Mouse (Mus musculus) G1E (cell line): ENCODE data around the gene Odf2l. TPM values are rescaled to one million over a fixed set of nuclear protein-coding genes. Genes with fewer than 3 reads are reported as not detected.

Experiments
- ATAC-seq: 2 replicates; pipeline ENCODE4 v1.8.0; 2016; ENCODE audit warnings: mild to moderate bottlenecking; ENCODE audit not compliant: insufficient number of reproducible peaks, poor library complexity, low FRiP score, severe bottlenecking; ENCODE audit errors: extremely low read depth
- DNase-seq: peaks from one replicate; pipeline ENCODE4 v3.0.0; 2012; ENCODE audit warnings: low spot score
- H3K27me3 ChIP-seq: 2 replicates; pipeline ENCODE4 v1.6.1; 2012; ENCODE audit warnings: mild to moderate bottlenecking, low read length, inconsistent platforms; ENCODE audit not compliant: insufficient read depth
- H3K36me3 ChIP-seq: replicated peaks from 2 replicates; pipeline ENCODE3; 2012; ENCODE audit warnings: mild to moderate bottlenecking, inconsistent platforms
- H3K4me1 ChIP-seq: 2 replicates; pipeline ENCODE4 v1.6.1; 2012; ENCODE audit warnings: low read depth, low read length, inconsistent platforms, mixed read lengths; ENCODE audit not compliant: insufficient read depth
- H3K4me3 ChIP-seq: 2 replicates; pipeline ENCODE4 v1.5.1; 2012; ENCODE audit warnings: low read depth, mild to moderate bottlenecking, inconsistent platforms, low read length, moderate library complexity, mixed read lengths
- H3K9me3 ChIP-seq: replicated peaks from 2 replicates; pipeline ENCODE4 v1.6.1; 2012; ENCODE audit warnings: inconsistent platforms
- CTCF ChIP-seq: IDR thresholded peaks from 2 replicates; pipeline ENCODE4 v1.5.1; 2012; ENCODE audit warnings: low read depth, low read length, inconsistent platforms, mixed read lengths
- GATA1 ChIP-seq: IDR thresholded peaks from 2 replicates; pipeline ENCODE4 v1.6.1; 2012; ENCODE audit warnings: borderline replicate concordance, low read length, inconsistent platforms, mixed read lengths
- GATA2 ChIP-seq: IDR thresholded peaks from 2 replicates; pipeline ENCODE4 v1.6.1; 2012; ENCODE audit warnings: low read depth, low read length, inconsistent platforms, borderline replicate concordance
- POLR2AphosphoS5 ChIP-seq: IDR thresholded peaks from 2 replicates; pipeline ENCODE4 v1.6.1; 2012; ENCODE audit warnings: low read depth, low read length, inconsistent platforms; ENCODE audit not compliant: insufficient replicate concordance
- TAL1 ChIP-seq: conservative IDR thresholded peaks from 2 replicates; pipeline ENCODE4 v1.6.1; 2012; ENCODE audit warnings: low read depth, low read length, inconsistent platforms, mixed read lengths
- polyA plus RNA-seq: library from polyadenylated mRNA; stranded (reverse); fragments of >175 nt; gene quantifications from 2 replicates; pipeline ENCODE4 v1.2.3, GENCODE M21; 2012
- total RNA-seq, 2 experiments: library from RNA; stranded (forward) in 1 of 2; stranded (reverse) in 1 of 2; fragments of 200-1000 nt in 1 of 2; fragments of >200 nt in 1 of 2; fragmentation: Nextera tagmentation in 1 of 2; gene quantifications; 2 replicates each; pipeline ENCODE4 v1.2.3; 2014 to 2017

The Odf2l gene
- total and polyA plus RNA-seq, 3 experiments = 4.2 to 103 (median 43.0) TPM

GRCm38 (mm10) chr3:145151092-145151491 is 32.7 kb downstream of the Odf2l start:
- TF ChIP-seq GATA2 (no peak), POLR2AphosphoS5 (no peak), CTCF (no peak), TAL1 (no peak), GATA1 (no peak)
- H3K4me3 ChIP-seq = no peak overlapping the region
- no peaks in the 10 kb centered on the region for H3K27me3 ChIP-seq
- no peak for DNase-seq
- H3K36me3 ChIP-seq = peaks cover 63% of the 10 kb centered on the region
- no peak for ATAC-seq
- no peaks in the 10 kb centered on the region for H3K9me3 ChIP-seq
- H3K4me1 ChIP-seq = no peaks in the 10 kb centered on the region

- ATAC-seq (no peak), DNase-seq (no peak)
- no peak for TF ChIP-seq TAL1
- no peak for TF ChIP-seq GATA2
- no peak for TF ChIP-seq CTCF
- no peak for TF ChIP-seq POLR2AphosphoS5
- no peak for TF ChIP-seq GATA1
- Histone ChIP-seq H3K4me1 (no peaks in the 10 kb centered on the region), H3K9me3 (no peaks in the 10 kb centered on the region), H3K36me3 (peaks cover 58% of the 10 kb centered on the region), H3K27me3 (no peaks in the 10 kb centered on the region), H3K4me3 (no peak overlapping the region)
Observed at GRCm38 (mm10) chr3:145151933-145152332, 33.5 kb downstream of the Odf2l start.

- TF ChIP-seq TAL1 (no peak), GATA1 (no peak), POLR2AphosphoS5 (no peak), GATA2 (no peak), CTCF (no peak)
- ATAC-seq (no peak), DNase-seq (no peak)
- Histone ChIP-seq H3K9me3 (no peaks in the 10 kb centered on the region), H3K4me3 (no peak overlapping the region), H3K36me3 (peaks cover 30% of the 10 kb centered on the region), H3K4me1 (no peaks in the 10 kb centered on the region), H3K27me3 (no peaks in the 10 kb centered on the region)
Observed at GRCm38 (mm10) chr3:145156883-145157282, 38.5 kb downstream of the Odf2l start.

GRCm38 (mm10) chr3:145158441-145158840 is 40.1 kb downstream of the Odf2l start:
- H3K36me3 ChIP-seq = peaks cover 25% of the 10 kb centered on the region
- no peaks in the 10 kb centered on the region for H3K4me1 ChIP-seq
- TF ChIP-seq TAL1 = no peak
- ATAC-seq = no peak
- H3K27me3 ChIP-seq = no peaks in the 10 kb centered on the region
- DNase-seq = no peak
- H3K4me3 ChIP-seq = no peak overlapping the region
- H3K9me3 ChIP-seq = no peaks in the 10 kb centered on the region

- TF ChIP-seq CTCF (no peak), POLR2AphosphoS5 (no peak), GATA2 (no peak), TAL1 (no peak), GATA1 (no peak)
- no peak for ATAC-seq
- no peaks in the 10 kb centered on the region for H3K36me3 ChIP-seq
- no peaks in the 10 kb centered on the region for H3K9me3 ChIP-seq
- no peaks in the 10 kb centered on the region for H3K4me1 ChIP-seq
- H3K4me3 ChIP-seq = no peak overlapping the region
- H3K27me3 ChIP-seq = no peaks in the 10 kb centered on the region
- no peak for DNase-seq
Observed at GRCm38 (mm10) chr3:145166741-145167140, 48.4 kb downstream of the Odf2l start.

- H3K9me3 ChIP-seq = no peaks in the 10 kb centered on the region
- no peaks in the 10 kb centered on the region for H3K36me3 ChIP-seq
- no peaks in the 10 kb centered on the region for H3K27me3 ChIP-seq
- ATAC-seq (no peak), DNase-seq (no peak)
- no peaks in the 10 kb centered on the region for H3K4me1 ChIP-seq
- TF ChIP-seq GATA2 (no peak), POLR2AphosphoS5 (no peak)
- H3K4me3 ChIP-seq = no peak overlapping the region
Observed at GRCm38 (mm10) chr3:145167766-145168165, 49.4 kb downstream of the Odf2l start.
